Mouse (Mus musculus) G1E (cell line): Measurements from ENCODE around the gene Tent4a.

ENCODE experiments used
- CTCF ChIP-seq: IDR thresholded peaks from 2 replicates; pipeline ENCODE4 v1.5.1; 2012; ENCODE audit warnings: low read depth, low read length, inconsistent platforms, mixed read lengths
- GATA1 ChIP-seq: IDR thresholded peaks from 2 replicates; pipeline ENCODE4 v1.6.1; 2012; ENCODE audit warnings: borderline replicate concordance, low read length, inconsistent platforms, mixed read lengths

DNA sequence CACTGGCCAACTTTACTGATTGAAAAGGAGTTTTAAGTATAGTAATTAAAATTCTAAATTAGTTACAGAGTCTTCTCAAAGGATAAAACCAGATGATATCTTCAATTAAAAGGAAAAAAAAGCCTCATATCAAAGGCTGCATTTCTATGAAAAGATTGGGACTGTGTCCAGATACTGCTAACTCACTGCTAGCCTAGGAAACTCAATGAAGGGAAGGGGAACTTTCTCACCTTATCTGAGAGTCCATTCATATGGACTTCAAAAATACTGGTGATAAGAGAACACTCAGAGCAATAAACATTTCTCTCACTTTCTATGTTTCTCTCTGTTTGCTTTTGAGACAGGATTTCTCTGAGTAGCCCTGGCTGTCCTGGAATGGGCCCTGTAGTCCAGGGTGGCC lies 30.2 kb upstream of the Tent4a start:
- TF ChIP-seq CTCF (no peak), GATA1 (no peak)
